Mouse (Mus musculus): ENCODE data around the gene Mat2a. TPM values are rescaled to one million over a fixed set of nuclear protein-coding genes. Genes with fewer than 3 reads are reported as not detected.
"Not testable (repeated sequence)": the region's sequence is repeated elsewhere in the genome, so short reads cannot be mapped to it uniquely, and the experiment has no call there.

The Mat2a gene
- polyA plus RNA-seq, 1 experiment from 2014 or later, result 423 TPM

- Histone ChIP-seq H3K36me3 (no peaks in the 10 kb centered on the region), H3K4me3 (no peak overlapping the region), H3K4me2 (replicated peaks) (no peak overlapping the region), H3K27me3 (replicated peaks) (no peaks in the 10 kb centered on the region), H3K4me1 (no peaks in the 10 kb centered on the region), H3K27ac (no peak overlapping the region), H3K9me3 (no peaks in the 10 kb centered on the region), H3K9ac (no peak overlapping the region)
- WGBS, result 83% methylated on average over 2 of the region's 2 CpGs
- no peak for ATAC-seq (ENCODE audit: low FRiP score, low read depth)
These were observed 13.0 kb upstream of the Mat2a start for GRCm38 (mm10) chr6:72452329-72452728.

- H3K4me1 ChIP-seq; ATAC-seq (ENCODE audit: low FRiP score, low read depth); H3K4me3 ChIP-seq; H3K9me3 ChIP-seq; H3K36me3 ChIP-seq; H3K9ac ChIP-seq; H3K27me3 ChIP-seq (replicated peaks); H3K4me2 ChIP-seq (replicated peaks); H3K27ac ChIP-seq: not testable (repeated sequence)
- 78% methylated on average over 2 of the region's 2 CpGs for WGBS
These were observed 12.4 kb upstream of the Mat2a start for GRCm38 (mm10) chr6:72451778-72452177.

- Histone ChIP-seq H3K27me3 (replicated peaks) (no peaks in the 10 kb centered on the region), H3K4me3 (no peak overlapping the region), H3K36me3 (no peaks in the 10 kb centered on the region), H3K27ac (no peak overlapping the region), H3K9ac (no peak overlapping the region), H3K4me2 (replicated peaks) (no peak overlapping the region), H3K9me3 (no peaks in the 10 kb centered on the region), H3K4me1 (no peaks in the 10 kb centered on the region)
- no peak for ATAC-seq (ENCODE audit: low FRiP score, low read depth)
- 84% methylated on average over 2 of the region's 2 CpGs for WGBS
These were observed 8.1 kb upstream of the Mat2a start for GRCm38 (mm10) chr6:72447487-72447886.

GRCm38 (mm10) chr6:72445011-72445410, 5.7 kb upstream of the Mat2a start:
- no peaks in the 10 kb centered on the region for H3K27me3 ChIP-seq (replicated peaks)
- H3K4me1 ChIP-seq, result peaks cover 8% of the 10 kb centered on the region
- ATAC-seq (ENCODE audit: low FRiP score, low read depth), result no peak
- H3K9me3 ChIP-seq, result no peaks in the 10 kb centered on the region
- no peak overlapping the region for H3K27ac ChIP-seq
- H3K4me2 ChIP-seq (replicated peaks), result no peak overlapping the region
- no peak overlapping the region for H3K4me3 ChIP-seq
- no peaks in the 10 kb centered on the region for H3K36me3 ChIP-seq
- no peak overlapping the region for H3K9ac ChIP-seq

- H3K4me1 ChIP-seq, result peaks cover 8% of the 10 kb centered on the region
- no peaks in the 10 kb centered on the region for H3K9me3 ChIP-seq
- no peak overlapping the region for H3K9ac ChIP-seq
- H3K4me3 ChIP-seq, result no peak overlapping the region
- WGBS, result 92% methylated on average over 1 of the region's 1 CpGs
- H3K27ac ChIP-seq, result no peak overlapping the region
- H3K4me2 ChIP-seq (replicated peaks), result no peak overlapping the region
- no peak for ATAC-seq (ENCODE audit: low FRiP score, low read depth)
- H3K27me3 ChIP-seq (replicated peaks), result no peaks in the 10 kb centered on the region
- no peaks in the 10 kb centered on the region for H3K36me3 ChIP-seq
These were observed 3.7 kb upstream of the Mat2a start for GRCm38 (mm10) chr6:72442921-72443604.

- 6% methylated on average over 17 of the region's 17 CpGs for WGBS
- Histone ChIP-seq H3K27me3 (replicated peaks) (no peaks in the 10 kb centered on the region), H3K27ac (peak overlapping the region; percentile 92), H3K4me3 (peak overlapping the region; percentile 95), H3K36me3 (peaks cover 15% of the 10 kb centered on the region), H3K4me2 (replicated peaks) (peak overlapping the region; percentile 76), H3K4me1 (peaks cover 15% of the 10 kb centered on the region), H3K9ac (peak overlapping the region; percentile 99), H3K9me3 (no peaks in the 10 kb centered on the region)
- 0 out of 2 replicates have a peak, but pooled peaks have one; percentile 6 for ATAC-seq (ENCODE audit: low FRiP score, low read depth)
These were observed 1.0 kb upstream of the Mat2a start for GRCm38 (mm10) chr6:72440186-72440990.

GRCm38 (mm10) chr6:72438862-72439354, 450 bp downstream of the Mat2a start:
- Histone ChIP-seq H3K4me3 (peak overlapping the region; percentile 95), H3K27ac (peak overlapping the region; percentile 92), H3K9ac (peak overlapping the region; percentile 99), H3K4me2 (replicated peaks) (peak overlapping the region; percentile 76), H3K4me1 (peaks cover 15% of the 10 kb centered on the region), H3K27me3 (replicated peaks) (no peaks in the 10 kb centered on the region), H3K36me3 (peaks cover 27% of the 10 kb centered on the region), H3K9me3 (no peaks in the 10 kb centered on the region)
- WGBS, result under 1% methylated on average over 57 of the region's 57 CpGs
- peak; percentile 31 for ATAC-seq (ENCODE audit: low FRiP score, low read depth)

GRCm38 (mm10) chr6:72438226-72438625, 1.1 kb downstream of the Mat2a start:
- no peak overlapping the region for H3K27ac ChIP-seq
- 2% methylated on average over 5 of the region's 5 CpGs for WGBS
- no peak for ATAC-seq (ENCODE audit: low FRiP score, low read depth)

GRCm38 (mm10) chr6:72432153-72432552, 7.2 kb downstream of the Mat2a start:
- Histone ChIP-seq H3K27ac (no peak overlapping the region), H3K27me3 (replicated peaks) (no peaks in the 10 kb centered on the region), H3K4me1 (0 out of 2 replicates have a peak, but pooled peaks cover 7% of the 10 kb centered on the region), H3K4me3 (no peak overlapping the region), H3K9ac (no peak overlapping the region), H3K9me3 (no peaks in the 10 kb centered on the region), H3K4me2 (replicated peaks) (no peak overlapping the region), H3K36me3 (peaks cover 62% of the 10 kb centered on the region)
- WGBS, result 81% methylated on average over 2 of the region's 2 CpGs
- ATAC-seq (ENCODE audit: low FRiP score, low read depth), result no peak

More at GRCm38 (mm10) chr6:72438226-72438625, 1.1 kb downstream of the Mat2a start:
- H3K4me1 ChIP-seq, result peaks cover 15% of the 10 kb centered on the region
- H3K36me3 ChIP-seq, result peaks cover 33% of the 10 kb centered on the region
- H3K9ac ChIP-seq, result peak overlapping the region; percentile 99
- no peaks in the 10 kb centered on the region for H3K9me3 ChIP-seq
- peak overlapping the region; percentile 76 for H3K4me2 ChIP-seq (replicated peaks)
- H3K4me3 ChIP-seq, result peak overlapping the region; percentile 95
- H3K27me3 ChIP-seq (replicated peaks), result no peaks in the 10 kb centered on the region

- Histone ChIP-seq H3K9me3 (no peaks in the 10 kb centered on the region), H3K27me3 (replicated peaks) (no peaks in the 10 kb centered on the region), H3K27ac (no peak overlapping the region), H3K36me3 (peaks cover 63% of the 10 kb centered on the region), H3K9ac (no peak overlapping the region), H3K4me3 (no peak overlapping the region), H3K4me2 (replicated peaks) (no peak overlapping the region), H3K4me1 (0 out of 2 replicates have a peak, but pooled peaks cover 5% of the 10 kb centered on the region)
- 0 out of 2 replicates have a peak, but pooled peaks have one; percentile 14 for ATAC-seq (ENCODE audit: low FRiP score, low read depth)
- WGBS, result 26% methylated on average over 5 of the region's 5 CpGs
These were observed 8.1 kb downstream of the Mat2a start for GRCm38 (mm10) chr6:72430989-72431921.

- Histone ChIP-seq H3K27ac (no peak overlapping the region), H3K9ac (no peak overlapping the region)
- 88% methylated on average over 21 of the region's 21 CpGs for WGBS
These were observed 10.1 kb downstream of the Mat2a start for GRCm38 (mm10) chr6:72429061-72429842.

More at GRCm38 (mm10) chr6:72429061-72429842, 10.1 kb downstream of the Mat2a start:
- Histone ChIP-seq H3K4me3 (no peak overlapping the region), H3K9me3 (no peaks in the 10 kb centered on the region), H3K36me3 (peaks cover 63% of the 10 kb centered on the region), H3K27me3 (replicated peaks) (no peaks in the 10 kb centered on the region), H3K4me1 (0 out of 2 replicates have a peak, but pooled peaks cover 5% of the 10 kb centered on the region), H3K4me2 (replicated peaks) (no peak overlapping the region)
- ATAC-seq (ENCODE audit: low FRiP score, low read depth), result no peak

All from neural tube, embryonic 12.5 days (tissue).